Mouse (Mus musculus) embryo, embryonic 11.5 days (tissue): ENCODE data around the gene Gys1.
"Not testable (repeated sequence)": the region's sequence is repeated elsewhere in the genome, so short reads cannot be mapped to it uniquely, and the experiment has no call there.

ENCODE experiments used
- DNase-seq: peaks from one replicate; pipeline ENCODE4 v3.0.0-alpha.2; 2012; ENCODE audit warnings: low read depth, low spot score

Gys1 gene

GRCm38 (mm10) chr7:45481374-45481927 lies 46.8 kb downstream of the Gys1 start, which contains the start of gene Tulp2:
Gene Tulp2, plus strand, starts transcription at chr7:45481877.
- no peak for DNase-seq

DNA sequence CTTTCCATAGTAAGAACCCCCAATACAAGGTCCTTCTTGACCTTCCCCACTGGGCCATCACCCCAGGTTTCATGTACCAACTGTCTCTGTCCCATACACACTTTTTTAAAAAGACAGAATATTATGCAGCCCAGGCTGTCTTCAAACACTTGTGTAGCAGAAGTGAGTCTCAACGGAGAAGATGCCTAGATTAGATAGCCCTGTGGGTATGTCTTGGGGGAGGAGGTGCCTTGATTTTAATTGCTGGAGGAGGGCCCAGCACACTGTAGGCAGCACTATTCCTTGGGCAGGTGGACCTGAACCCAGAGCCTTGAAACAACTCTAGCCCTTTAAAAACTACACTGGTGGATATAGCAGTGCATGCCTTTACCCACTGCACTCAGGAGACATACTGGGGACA lies 47.5 kb downstream of the Gys1 start:
- DNase-seq, result no peak

DNA sequence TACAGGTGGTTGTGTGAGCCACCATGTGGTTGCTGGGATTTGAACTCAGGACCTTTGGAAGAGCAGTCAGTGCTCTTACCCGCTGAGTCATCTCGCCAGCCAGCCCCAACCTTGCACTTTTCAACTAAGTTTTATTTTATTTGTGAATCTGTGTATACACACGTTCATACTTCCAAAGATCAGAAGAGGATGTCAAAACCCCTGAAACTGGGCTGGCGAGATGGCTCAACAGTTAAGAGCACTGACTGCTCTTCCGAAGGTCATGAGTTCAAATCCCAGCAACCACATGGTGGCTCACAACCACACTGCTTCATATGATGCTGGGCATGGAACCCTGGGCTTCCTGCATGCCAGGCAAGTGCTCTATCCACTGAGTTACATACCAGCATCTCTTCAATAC lies 50.3 kb downstream of the Gys1 start:
- not testable (repeated sequence) for DNase-seq

GRCm38 (mm10) chr7:45486158-45486557 lies 51.5 kb downstream of the Gys1 start:
- DNase-seq, result no peak

- DNase-seq, result no peak
These were observed 52.2 kb downstream of the Gys1 start, which contains the start of gene Gm45808 for GRCm38 (mm10) chr7:45486761-45487415. Gene Gm45808, minus strand, starts transcription at chr7:45486811.

DNA sequence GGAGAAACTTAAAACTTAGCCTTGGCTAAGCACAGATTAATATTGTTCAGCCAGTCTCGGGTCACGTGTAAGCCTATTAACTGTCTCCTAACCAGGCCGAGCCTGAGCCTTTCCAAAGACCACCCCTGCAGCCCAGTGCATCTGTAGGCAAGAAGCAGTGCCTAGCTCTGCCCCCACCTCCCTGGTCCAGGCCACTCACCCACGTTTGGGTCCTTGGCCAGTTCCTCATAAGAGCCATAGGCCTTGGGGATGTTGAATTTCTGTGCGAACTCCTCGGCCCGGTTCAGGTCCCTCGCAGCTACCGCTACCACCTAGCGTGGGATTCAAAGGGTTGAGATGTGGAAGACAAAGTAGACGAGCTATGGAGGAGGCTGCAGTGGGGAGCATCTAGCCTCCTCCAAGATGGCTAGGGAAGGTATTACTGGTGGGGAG lies 53.2 kb downstream of the Gys1 start:
- DNase-seq, result no peak

DNA sequence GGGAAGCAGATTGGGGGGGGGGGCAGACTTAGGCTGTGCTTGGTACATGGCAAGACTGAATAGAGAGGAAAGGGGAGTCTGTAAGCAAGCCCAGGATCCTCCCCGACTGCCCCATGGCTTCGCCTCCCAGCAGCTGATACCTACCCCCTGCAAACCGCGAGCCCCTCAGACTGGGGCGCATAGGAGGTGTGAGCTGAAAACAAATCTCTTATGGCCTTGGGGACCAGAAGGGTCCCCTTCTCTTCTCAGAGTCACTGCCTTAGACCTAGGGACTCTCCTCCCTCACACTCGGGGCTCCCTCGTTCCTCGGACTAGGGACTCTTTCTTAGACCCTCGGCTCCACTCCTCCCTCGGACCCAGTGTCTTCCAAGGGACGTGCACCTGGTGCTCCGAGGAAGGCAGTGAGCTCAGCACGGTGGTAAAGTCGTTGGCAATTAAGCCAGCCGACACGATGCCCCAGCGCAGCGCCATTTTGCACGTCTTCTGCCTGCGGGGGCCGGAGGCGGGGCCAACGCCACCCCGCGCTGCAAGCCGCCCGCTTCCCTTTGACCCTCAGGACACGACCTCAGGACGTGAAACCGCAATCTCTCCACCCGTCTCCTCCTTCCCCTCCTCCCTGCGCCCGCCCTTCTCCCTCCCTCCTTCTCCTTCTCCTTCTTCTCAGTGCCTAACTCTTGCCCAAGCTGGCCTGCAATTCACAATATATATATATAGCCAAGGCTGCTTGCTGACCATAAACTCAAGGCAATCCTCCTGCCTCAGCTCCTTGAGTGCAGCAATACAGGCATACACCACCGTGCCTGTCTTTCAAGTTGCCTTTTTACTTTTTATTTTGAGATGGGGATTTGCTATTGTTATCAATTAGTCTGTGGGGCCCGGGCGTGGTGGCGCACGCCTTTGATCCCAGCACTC lies 53.9 kb downstream of the Gys1 start, which contains the start of gene Dhdh:
Gene Dhdh, minus strand, starts transcription at position 513 of the 912 bp plus-strand sequence.
- no peak for DNase-seq

DNA sequence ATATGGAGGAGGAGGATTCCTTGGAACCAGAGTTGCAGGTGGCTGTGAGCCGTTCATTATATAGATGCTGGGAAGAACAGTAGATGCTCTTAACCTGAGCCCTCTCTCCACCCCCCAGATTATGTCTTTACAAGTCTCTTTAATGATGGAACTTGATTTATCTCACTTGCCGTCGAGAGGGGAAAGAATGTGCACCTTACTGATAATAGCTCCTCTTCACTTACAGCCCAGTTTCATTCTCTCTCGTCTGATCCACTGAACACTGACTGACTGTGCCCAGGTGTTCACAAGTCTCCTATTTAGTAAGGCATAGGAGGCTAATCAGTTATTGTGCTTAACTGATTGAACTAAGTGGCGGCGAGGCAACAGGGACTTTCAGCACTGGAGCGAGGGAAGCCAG lies 54.9 kb downstream of the Gys1 start:
- DNase-seq, result no peak

- no peak for DNase-seq
These were observed 56.2 kb downstream of the Gys1 start for GRCm38 (mm10) chr7:45490822-45491221.

GRCm38 (mm10) chr7:45491264-45491663 lies 56.6 kb downstream of the Gys1 start:
- DNase-seq, result no peak

DNA sequence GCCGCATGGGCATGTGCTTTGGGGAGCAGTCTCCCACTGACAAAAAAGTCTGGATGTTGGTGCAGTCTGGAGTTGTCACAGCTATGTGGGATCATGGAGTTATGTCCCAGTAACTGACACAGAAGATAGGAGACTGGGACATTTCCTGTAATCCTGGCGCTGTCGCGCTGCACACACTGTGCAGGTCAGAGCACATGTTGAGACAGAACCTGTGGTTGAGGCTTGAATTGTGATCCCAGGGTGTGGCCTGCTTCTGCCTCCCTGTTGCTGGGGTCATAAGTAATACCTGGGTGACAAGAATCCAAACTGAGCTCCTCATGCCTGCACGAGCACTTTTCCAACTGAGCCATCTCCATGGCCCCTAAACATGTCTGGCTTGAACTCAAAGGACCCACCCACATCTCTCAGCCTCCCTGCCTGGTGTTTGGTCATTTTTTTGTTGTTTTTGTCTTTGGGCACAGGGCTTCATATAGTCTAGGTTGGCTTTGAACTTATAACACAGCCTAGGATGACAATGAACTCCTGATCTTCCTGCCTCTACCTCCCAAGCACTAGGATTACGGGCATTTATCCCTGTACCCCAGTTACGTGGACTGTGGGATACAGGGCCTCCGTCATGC lies 57.7 kb downstream of the Gys1 start:
- no peak for DNase-seq

DNA sequence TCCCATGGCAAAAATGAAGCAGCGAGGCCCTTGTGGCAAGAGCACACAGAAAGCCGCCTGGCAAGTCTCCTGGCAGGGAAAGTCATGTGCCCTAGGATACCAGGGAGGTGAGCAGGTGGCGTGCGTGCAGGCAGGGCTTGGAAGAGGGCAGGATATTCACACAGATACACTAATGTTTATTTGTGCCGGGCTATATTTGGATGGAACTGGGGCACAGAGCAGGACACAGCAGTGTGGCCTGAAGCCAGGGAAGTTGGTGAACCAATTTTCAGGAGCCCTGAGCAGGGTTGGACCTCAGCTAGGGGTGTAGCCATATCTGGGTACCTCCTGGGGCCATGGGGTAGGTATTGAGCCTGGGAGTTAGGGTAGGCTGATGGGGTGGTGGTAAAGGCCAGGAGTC lies 58.3 kb downstream of the Gys1 start:
- DNase-seq, result no peak

DNA sequence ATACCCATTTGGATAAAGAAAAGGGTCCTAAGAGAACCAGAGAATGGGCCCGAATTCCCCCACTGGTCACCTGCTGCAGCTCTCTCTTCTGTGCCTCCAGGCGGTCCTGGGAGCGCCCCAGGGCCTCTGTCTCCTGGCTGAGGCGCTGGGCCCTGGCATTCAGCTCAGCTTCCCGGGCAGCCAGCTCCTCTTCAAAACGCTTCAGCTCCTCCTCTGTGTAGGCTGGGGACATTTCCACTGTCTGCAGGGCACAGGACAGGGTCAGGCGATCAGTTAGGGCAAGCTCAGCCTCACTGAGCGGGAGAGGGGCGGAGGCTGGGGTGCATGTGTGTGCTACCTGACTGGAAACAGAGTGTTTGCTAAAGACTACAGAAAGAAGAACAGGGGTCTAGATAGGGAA lies 59.9 kb downstream of the Gys1 start:
- DNase-seq, result no peak

- DNase-seq, result no peak
These were observed 63.8 kb downstream of the Gys1 start for GRCm38 (mm10) chr7:45498427-45498826.
